Mouse (Mus musculus) embryonic facial prominence, embryonic 13.5 days (tissue): ENCODE data around the gene Olfr70. TPM values are rescaled to one million over a fixed set of nuclear protein-coding genes. Genes with fewer than 3 reads are reported as not detected.

ENCODE experiments used
- ATAC-seq: fragments of 200-750 bp; cut with Nextera tagmentation; 2 replicates; pipeline ENCODE4 v1.8.0; 2017; ENCODE audit warnings: low read depth; ENCODE audit not compliant: insufficient number of reproducible peaks, insufficient read depth, low FRiP score, low TSS enrichment
- H3K27ac ChIP-seq: fragments of 300-500 bp; sonication (generic); 2 replicates; pipeline ENCODE4 v1.5.1; 2015; ENCODE audit warnings: moderate library complexity, mild to moderate bottlenecking, inconsistent platforms
- H3K27me3 ChIP-seq: fragments of 300-500 bp; sonication (generic); 2 replicates; pipeline ENCODE4 v1.6.1; 2015; ENCODE audit warnings: mild to moderate bottlenecking, inconsistent platforms
- H3K36me3 ChIP-seq: fragments of 300-500 bp; sonication (generic); 2 replicates; pipeline ENCODE4 v1.6.1; 2015; ENCODE audit warnings: mild to moderate bottlenecking, inconsistent platforms
- H3K4me1 ChIP-seq: fragments of 300-500 bp; sonication (generic); 2 replicates; pipeline ENCODE4 v1.6.1; 2015; ENCODE audit warnings: inconsistent platforms
- H3K4me2 ChIP-seq: fragments of 300-500 bp; sonication (generic); 2 replicates; pipeline ENCODE4 v1.6.1; 2015; ENCODE audit warnings: moderate library complexity, mild to moderate bottlenecking, inconsistent platforms
- H3K4me3 ChIP-seq: fragments of 300-500 bp; sonication (generic); 2 replicates; pipeline ENCODE4 v1.5.1; 2015; ENCODE audit warnings: mild to moderate bottlenecking, inconsistent platforms
- H3K9ac ChIP-seq: fragments of 300-500 bp; sonication (generic); 2 replicates; pipeline ENCODE4 v1.6.1; 2015; ENCODE audit warnings: mild to moderate bottlenecking, inconsistent platforms
- H3K9me3 ChIP-seq: fragments of 300-500 bp; sonication (generic); 2 replicates; pipeline ENCODE4 v1.6.1; 2016; ENCODE audit warnings: inconsistent platforms
- WGBS: fragments of 180-500 bp; shearing (Covaris S2); methylation state at CpG from one replicate; pipeline ENCODE4 v1.1.7; 2015; ENCODE audit warnings: mixed read lengths; 5-methylcytosine and 5-hydroxymethylcytosine counted together
- polyA plus RNA-seq: library from polyadenylated mRNA; unstranded; fragments of >200 nt; fragmentation: Nextera tagmentation; extraction: Ambion mirVana; gene quantifications from 2 replicates; pipeline ENCODE4 v1.2.1, GENCODE M21; 2015

The Olfr70 gene
- polyA plus RNA-seq, 1 experiment from 2014 or later: not detected

DNA sequence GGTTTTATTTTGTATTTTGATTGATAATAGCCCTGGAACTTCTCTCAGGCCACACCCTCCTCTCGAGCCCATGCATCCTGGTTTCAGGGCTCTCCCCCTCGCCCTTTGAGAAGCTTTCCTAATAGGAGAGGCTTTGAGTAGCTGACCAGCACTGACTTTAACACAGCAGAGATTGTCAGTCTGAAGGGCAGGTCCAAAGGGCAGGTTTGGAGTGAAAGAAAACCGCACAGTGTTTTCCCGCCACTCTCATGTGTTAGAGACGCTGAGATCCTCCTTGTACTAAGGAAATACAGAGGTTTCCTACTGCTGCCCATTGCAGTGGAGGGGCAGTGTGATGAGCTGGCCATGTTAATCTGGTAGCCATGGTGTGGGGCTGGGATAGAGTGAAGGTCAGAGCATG lies 25.6 kb downstream of the Olfr70 start:
- H3K36me3 ChIP-seq: peaks cover 53% of the 10 kb centered on the region
- WGBS: 77% methylated on average over 5 of the region's 5 CpGs
- peaks cover 24% of the 10 kb centered on the region for H3K4me1 ChIP-seq
- H3K4me3 ChIP-seq: no peak overlapping the region
- no peak overlapping the region for H3K9ac ChIP-seq
- no peak overlapping the region for H3K4me2 ChIP-seq
- H3K27me3 ChIP-seq: no peaks in the 10 kb centered on the region
- no peak overlapping the region for H3K27ac ChIP-seq
- H3K9me3 ChIP-seq: no peaks in the 10 kb centered on the region
- no peak for ATAC-seq

DNA sequence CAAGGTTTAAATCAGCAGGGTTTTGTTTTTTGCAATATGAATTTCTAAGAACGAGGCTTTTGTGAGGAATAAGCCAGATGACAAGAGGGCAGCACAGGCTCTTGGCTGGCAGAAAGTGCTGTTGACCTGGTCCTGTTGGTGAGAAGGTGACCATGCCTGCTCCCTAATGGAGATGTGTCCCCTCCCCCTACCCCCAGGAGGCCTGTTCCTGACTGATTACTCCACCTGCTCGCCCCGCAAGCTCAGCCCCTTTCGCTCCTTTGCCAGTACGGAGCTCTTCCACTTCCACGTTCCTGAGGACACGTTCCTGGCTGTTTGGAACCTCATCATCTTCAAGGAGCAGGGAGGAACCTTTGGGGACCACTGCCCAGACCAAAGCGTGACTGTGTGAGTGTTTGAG lies 26.9 kb downstream of the Olfr70 start:
- Histone ChIP-seq H3K27me3 (no peaks in the 10 kb centered on the region), H3K9ac (no peak overlapping the region), H3K4me1 (peaks cover 30% of the 10 kb centered on the region), H3K9me3 (no peaks in the 10 kb centered on the region), H3K27ac (no peak overlapping the region), H3K36me3 (peaks cover 44% of the 10 kb centered on the region), H3K4me2 (no peak overlapping the region), H3K4me3 (no peak overlapping the region)
- ATAC-seq: no peak
- WGBS: 76% methylated on average over 8 of the region's 8 CpGs

- Histone ChIP-seq H3K27me3 (no peaks in the 10 kb centered on the region), H3K4me2 (no peak overlapping the region), H3K27ac (no peak overlapping the region), H3K4me1 (peaks cover 36% of the 10 kb centered on the region), H3K36me3 (peaks cover 32% of the 10 kb centered on the region), H3K4me3 (no peak overlapping the region), H3K9ac (no peak overlapping the region), H3K9me3 (no peaks in the 10 kb centered on the region)
- ATAC-seq: no peak
- 10% methylated on average over 2 of the region's 2 CpGs for WGBS
Measured at GRCm38 (mm10) chr4:43672070-43672469, 28.5 kb downstream of the Olfr70 start.

DNA sequence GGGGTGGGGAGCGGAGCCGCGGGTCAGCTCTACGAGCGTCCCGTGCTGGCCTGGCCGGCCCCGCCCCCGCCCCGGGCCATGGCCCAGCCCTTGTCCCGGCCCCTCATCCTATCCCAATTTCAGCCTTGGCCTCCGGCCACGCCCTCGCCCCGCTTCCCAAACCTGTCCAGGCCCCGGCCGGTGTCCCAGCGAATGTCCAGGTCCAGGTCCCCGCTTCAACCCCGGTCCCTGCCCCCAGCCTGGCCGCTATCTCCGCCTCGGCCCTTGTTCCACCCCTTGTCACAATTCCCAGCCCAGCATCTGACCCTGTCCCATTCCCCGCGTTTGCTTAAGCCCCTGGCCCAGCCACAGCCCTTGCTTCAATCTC lies 31.2 kb downstream of the Olfr70 start:
- WGBS: 0% methylated on average over 13 of the region's 25 CpGs
- Histone ChIP-seq H3K27ac (peak overlapping the region; percentile 55; the same call in 1 of the 2 replicates), H3K36me3 (peaks cover 6% of the 10 kb centered on the region), H3K4me2 (peak overlapping the region; percentile 90), H3K9me3 (no peaks in the 10 kb centered on the region), H3K27me3 (peaks cover 19% of the 10 kb centered on the region), H3K4me1 (peaks cover 36% of the 10 kb centered on the region), H3K4me3 (peak overlapping the region; percentile 77), H3K9ac (peak overlapping the region; percentile 90)
- ATAC-seq: peak; percentile 70

- Histone ChIP-seq H3K27ac (peak within 1 kb of the TSS; percentile 55; the same call in 1 of the 2 replicates), H3K9me3 (no peaks in the 10 kb centered on the region), H3K9ac (peak within 1 kb of the TSS; percentile 90), H3K4me1 (peaks cover 36% of the 10 kb centered on the region), H3K27me3 (peaks cover 19% of the 10 kb centered on the region), H3K36me3 (peaks cover under 1% of the 10 kb centered on the region; the same call in 1 of the 2 replicates), H3K4me3 (peak within 1 kb of the TSS; percentile 77), H3K4me2 (peak within 1 kb of the TSS; percentile 90)
- 1% methylated on average over 35 of the region's 41 CpGs for WGBS
- ATAC-seq: peak; percentile 92
Measured at GRCm38 (mm10) chr4:43668782-43669427, 31.7 kb downstream of the Olfr70 start, which contains the start of the genes Tmem8b and Fam221b. Gene Tmem8b, plus strand, starts transcription at chr4:43668971. Gene Fam221b, minus strand, starts transcription at chr4:43669145.

- H3K9ac ChIP-seq: no peak overlapping the region
Measured at GRCm38 (mm10) chr4:43666412-43666811, 34.2 kb downstream of the Olfr70 start.

DNA sequence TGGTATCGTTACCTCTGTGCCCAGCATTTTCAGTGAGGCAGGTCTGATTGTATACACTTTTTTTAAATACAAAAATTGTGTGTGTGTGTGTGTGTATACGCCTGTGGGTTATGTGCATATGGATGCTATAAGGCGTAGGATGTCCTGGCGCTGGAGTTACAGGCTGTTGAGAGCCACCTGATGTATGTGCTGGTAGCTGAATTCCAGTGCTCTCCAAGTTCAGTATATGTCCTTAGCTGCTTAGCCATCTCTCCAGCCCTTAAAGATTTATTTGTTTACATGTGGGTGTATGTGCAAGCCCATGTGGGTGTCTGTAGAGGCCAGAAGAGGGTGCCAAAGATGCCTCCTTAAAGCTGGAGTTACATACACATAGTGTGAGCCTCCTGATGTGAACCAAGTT lies 43.5 kb downstream of the Olfr70 start:
- H3K27me3 ChIP-seq: peaks cover 26% of the 10 kb centered on the region
- no peaks in the 10 kb centered on the region for H3K9me3 ChIP-seq
- H3K4me3 ChIP-seq: peak overlapping the region; percentile 79
- no peaks in the 10 kb centered on the region for H3K36me3 ChIP-seq
- peak overlapping the region; percentile 88 for H3K4me2 ChIP-seq
- H3K27ac ChIP-seq: no peak overlapping the region
- no peak overlapping the region for H3K9ac ChIP-seq
- WGBS: 64% methylated on average over 4 of the region's 4 CpGs
- ATAC-seq: no peak
- peaks cover 15% of the 10 kb centered on the region for H3K4me1 ChIP-seq

More at GRCm38 (mm10) chr4:43666412-43666811, 34.2 kb downstream of the Olfr70 start:
- H3K27me3 ChIP-seq: peaks cover 39% of the 10 kb centered on the region
- H3K4me3 ChIP-seq: no peak overlapping the region
- WGBS: 22% methylated on average over 4 of the region's 4 CpGs
- no peaks in the 10 kb centered on the region for H3K36me3 ChIP-seq
- peaks cover 26% of the 10 kb centered on the region for H3K4me1 ChIP-seq
- H3K27ac ChIP-seq: no peak overlapping the region
- H3K4me2 ChIP-seq: no peak overlapping the region
- ATAC-seq: no peak
- H3K9me3 ChIP-seq: no peaks in the 10 kb centered on the region

DNA sequence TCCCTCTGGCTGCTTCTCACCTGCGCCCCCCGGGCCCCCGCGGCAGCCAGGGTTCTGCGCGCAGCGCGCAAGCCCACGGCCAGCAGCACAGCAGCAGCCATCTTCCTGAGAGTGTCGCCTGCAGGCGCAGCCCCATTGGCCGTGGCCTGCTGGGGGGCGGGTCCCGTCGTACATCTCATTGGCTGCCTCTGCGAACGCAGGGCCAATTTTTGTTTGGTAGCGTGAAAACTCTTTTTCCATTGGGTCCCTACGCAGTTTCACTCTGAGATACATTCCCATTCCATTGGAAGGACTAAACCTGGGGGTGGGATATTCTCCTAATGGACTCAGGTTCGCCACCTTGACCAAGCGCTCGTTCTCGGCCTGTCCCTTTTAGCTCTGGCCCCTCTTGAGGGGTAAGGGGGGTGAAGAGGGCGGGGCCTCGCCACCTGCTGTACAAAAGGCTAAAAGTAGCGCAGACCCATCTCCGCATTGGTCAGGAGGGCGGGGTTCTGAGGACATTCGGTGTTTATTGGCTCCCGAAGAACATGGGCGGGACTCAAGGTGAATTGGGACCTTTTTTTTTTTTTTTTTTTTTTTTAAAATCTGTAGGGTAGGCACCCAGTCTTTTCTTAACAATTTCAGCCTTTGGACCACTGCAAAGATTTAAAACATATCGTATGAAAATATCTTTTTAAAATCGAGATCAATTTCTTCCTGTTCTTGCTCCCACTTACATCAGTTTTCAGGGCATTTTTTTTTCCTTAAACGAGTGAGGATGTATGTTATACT lies 44.1 kb downstream of the Olfr70 start, which contains the start of gene Hint2:
Gene Hint2 (minus strand): TSS at position 128 of the 771 bp plus-strand sequence.
- WGBS: 1% methylated on average over 31 of the region's 34 CpGs
- Histone ChIP-seq H3K4me2 (peak within 1 kb of the TSS; percentile 88), H3K9me3 (no peaks in the 10 kb centered on the region)

DNA sequence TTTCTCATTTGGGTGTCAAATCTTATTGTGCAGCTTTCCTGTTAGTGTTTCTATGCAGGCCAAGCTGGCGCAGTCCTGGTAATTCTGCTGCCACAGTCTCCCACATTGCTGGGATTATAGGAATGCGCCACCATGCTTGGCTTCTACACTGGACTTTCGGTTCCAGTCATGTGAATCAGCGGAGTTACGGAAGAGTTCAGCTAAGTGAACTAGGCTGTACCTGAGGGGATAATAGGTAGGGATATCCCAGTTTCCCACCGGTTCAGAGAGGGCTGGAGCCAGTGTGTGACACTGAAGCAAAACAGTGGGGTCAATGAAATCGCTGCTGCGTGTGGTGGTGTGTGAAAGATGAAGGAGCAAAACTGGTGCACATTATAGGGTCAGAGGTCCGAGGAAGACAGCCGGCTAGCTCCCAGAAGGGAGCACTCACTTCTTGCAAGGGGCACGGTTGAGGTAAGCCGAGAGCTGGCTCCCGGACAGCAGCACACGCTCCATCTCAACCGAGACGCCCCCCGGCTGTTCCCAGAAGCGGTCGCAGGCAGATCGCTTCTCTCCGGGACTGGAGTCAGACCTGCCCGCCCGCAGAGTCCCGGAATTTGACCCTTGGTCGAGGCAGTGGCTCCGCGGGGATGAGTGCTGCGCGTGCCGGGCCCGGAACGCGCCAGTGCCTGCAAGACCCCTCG lies 44.8 kb downstream of the Olfr70 start:
- H3K4me3 ChIP-seq: peak overlapping the region; percentile 79
- H3K36me3 ChIP-seq: peaks cover 8% of the 10 kb centered on the region
- H3K27me3 ChIP-seq: peaks cover 12% of the 10 kb centered on the region; the same call in 1 of the 2 replicates
- peaks cover 15% of the 10 kb centered on the region for H3K4me1 ChIP-seq
- H3K9me3 ChIP-seq: no peaks in the 10 kb centered on the region
- peak overlapping the region; percentile 87 for H3K27ac ChIP-seq
- peak overlapping the region; percentile 92 for H3K9ac ChIP-seq
- ATAC-seq: no peak; the same call in none of the 2 replicates
- WGBS: 6% methylated on average over 24 of the region's 34 CpGs
- H3K4me2 ChIP-seq: peak overlapping the region; percentile 88

More for the DNA sequence above, 44.1 kb downstream of the Olfr70 start, which contains the start of gene Hint2:
- H3K36me3 ChIP-seq: peaks cover 2% of the 10 kb centered on the region
- peak within 1 kb of the TSS; percentile 87 for H3K27ac ChIP-seq
- peak within 1 kb of the TSS; percentile 92 for H3K9ac ChIP-seq
- ATAC-seq: peak; percentile 94
- H3K4me1 ChIP-seq: peaks cover 15% of the 10 kb centered on the region
- H3K27me3 ChIP-seq: peaks cover 19% of the 10 kb centered on the region
- peak within 1 kb of the TSS; percentile 79 for H3K4me3 ChIP-seq

DNA sequence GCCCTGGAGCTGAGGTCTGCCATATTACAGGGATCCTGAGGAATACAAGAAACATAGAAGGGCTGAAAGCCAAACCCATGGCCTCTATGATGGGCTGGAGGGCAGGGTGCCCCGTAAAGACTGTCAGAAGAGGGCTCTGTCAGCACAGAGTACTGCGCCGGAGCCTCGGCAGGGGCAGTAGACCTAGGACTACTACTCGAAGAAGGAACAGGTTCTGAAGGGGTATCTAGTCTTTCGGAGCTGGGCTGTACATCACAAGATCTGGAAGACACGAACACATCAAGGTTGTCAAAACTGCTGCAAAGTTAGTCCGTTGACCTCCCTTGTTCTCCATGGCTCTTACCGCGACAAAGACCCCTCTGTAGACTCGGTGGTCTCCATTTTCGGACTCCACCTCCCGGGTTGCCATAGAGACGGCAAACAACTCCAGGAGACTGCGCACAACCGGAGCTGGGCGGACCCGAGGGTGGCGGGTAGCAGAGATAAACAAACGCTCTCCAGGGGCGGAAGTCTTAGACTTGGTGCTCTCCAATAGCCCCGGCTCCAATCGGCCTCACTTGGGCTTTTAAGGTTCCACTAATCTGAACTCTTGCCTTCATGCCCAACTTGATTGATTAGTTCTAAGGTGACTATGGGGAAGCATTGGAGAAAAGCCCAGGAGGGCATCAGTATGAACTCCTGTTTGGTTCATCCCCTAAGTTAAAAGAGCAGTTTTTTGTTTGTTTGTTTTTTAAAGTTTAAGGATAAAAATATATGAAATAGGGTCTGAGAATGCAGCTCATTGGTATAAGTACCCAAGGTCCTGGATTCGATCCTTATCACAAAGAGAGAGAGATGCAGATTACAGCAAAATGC lies 47.2 kb downstream of the Olfr70 start, which contains the start of gene Spag8:
Gene Spag8 (minus strand): TSS at position 434 of the 855 bp plus-strand sequence.
- Histone ChIP-seq H3K4me1 (peaks cover 15% of the 10 kb centered on the region), H3K36me3 (peaks cover 28% of the 10 kb centered on the region), H3K9ac (peak within 1 kb of the TSS; percentile 54), H3K27ac (no peak within 1 kb of the TSS), H3K4me2 (peak within 1 kb of the TSS; percentile 54), H3K27me3 (no peaks in the 10 kb centered on the region), H3K9me3 (0 out of 2 replicates have a peak, but pooled peaks cover 7% of the 10 kb centered on the region), H3K4me3 (peak within 1 kb of the TSS; percentile 32)
- ATAC-seq: no peak
- 13% methylated on average over 24 of the region's 24 CpGs for WGBS
